Comparison of ENCODE assay signal across 8 mouse cellular contexts in the genomic region with DNA sequence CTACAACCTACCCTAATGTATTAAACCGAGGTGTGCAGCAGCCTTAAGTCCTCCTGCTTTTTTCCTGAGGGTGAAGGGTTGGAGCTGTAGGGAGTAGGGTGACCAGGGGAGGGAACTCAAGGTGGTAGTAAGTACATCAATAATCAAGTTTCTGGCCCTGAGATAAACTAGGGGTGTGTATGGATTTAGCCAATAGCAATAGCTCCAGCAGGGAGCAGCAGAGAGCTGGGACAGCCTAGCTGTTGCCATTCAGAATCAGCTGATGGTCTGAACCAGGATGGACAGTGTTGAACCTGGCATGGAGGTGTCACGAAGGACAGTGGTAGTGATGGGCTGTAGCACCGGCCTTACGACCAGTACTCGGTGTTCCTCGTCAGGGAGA. TPM values are rescaled to one million over a fixed set of nuclear protein-coding genes. Genes with fewer than 3 reads are reported as not detected.
A peak's percentile ranks its signal among the peaks of the same experiment; 100 is the strongest.
DNase-seq lines count a peak whose midpoint lies in the region; ATAC-seq and TF ChIP-seq lines count a peak whose summit lies in the region.

No protein-coding gene starts in this region.

- peak overlapping the region; percentile 89 for H3K27ac ChIP-seq in heart, adult 2 months
- H3K27ac ChIP-seq in intestine, embryonic 14.5 days (ENCODE audit: low read depth), result peak overlapping the region; percentile 70
- peak overlapping the region; percentile 98 for H3K27ac ChIP-seq in midbrain, embryonic 10.5 days (replicated peaks)

- peaks cover 7% of the 10 kb centered on the region; the same call in 1 of the 2 replicates for H3K36me3 ChIP-seq in heart, adult 2 months (ENCODE audit: control insufficient read depth, insufficient read depth, low read length)
- H3K36me3 ChIP-seq in intestine, embryonic 14.5 days (ENCODE audit: control insufficient read depth, insufficient read depth, low read length), result peaks cover 48% of the 10 kb centered on the region
- peaks cover 61% of the 10 kb centered on the region for H3K36me3 ChIP-seq in midbrain, embryonic 10.5 days

- WGBS in heart, adult 2 months, result 36% methylated on average over 6 of the region's 6 CpGs
- 52% methylated on average over 6 of the region's 6 CpGs for WGBS in intestine, embryonic 14.5 days
- WGBS in midbrain, embryonic 10.5 days, result 46% methylated on average over 6 of the region's 6 CpGs

- intact Hi-C loops in heart, adult 2 months (cut with DNase I), result loop anchor here (1.0 to 10.0 kb wide), 3 partner anchors 47 to 460 kb away; a partner anchor contains a TSS
- intact Hi-C loops in heart, postnatal 25 days (cut with DNase I), result loop anchor here (1.0 to 10.0 kb wide), 4 partner anchors 47 to 350 kb away; no protein-coding TSS in a partner anchor
- intact Hi-C loops in left cerebral cortex, postnatal 4 days (cut with DNase I), result loop anchor here (5.0 kb wide), 1 partner anchor 243 kb away; no protein-coding TSS in a partner anchor

- H3K9ac ChIP-seq in heart, adult 2 months (ENCODE audit: low read depth, low read length), result peak overlapping the region; percentile 11; the same call in 1 of the 2 replicates
- H3K9ac ChIP-seq in intestine, embryonic 14.5 days (ENCODE audit: low read length), result no peak overlapping the region

- H3K4me1 ChIP-seq in heart, adult 2 months (ENCODE audit: control insufficient read depth, insufficient read depth, low read length), result peaks cover 14% of the 10 kb centered on the region
- peaks cover 32% of the 10 kb centered on the region for H3K4me1 ChIP-seq in intestine, embryonic 14.5 days (replicated peaks; ENCODE audit: control insufficient read depth, insufficient read depth, low read length)
- H3K4me1 ChIP-seq in midbrain, embryonic 10.5 days, result peaks cover 50% of the 10 kb centered on the region

- no peaks in the 10 kb centered on the region for H3K27me3 ChIP-seq in heart, adult 2 months (ENCODE audit: control insufficient read depth, insufficient read depth, low read length)
- no peaks in the 10 kb centered on the region for H3K27me3 ChIP-seq in intestine, embryonic 14.5 days (replicated peaks; ENCODE audit: control insufficient read depth, insufficient read depth, low read length)
- H3K27me3 ChIP-seq in midbrain, embryonic 10.5 days (ENCODE audit: low read depth, poor library complexity, severe bottlenecking), result no peaks in the 10 kb centered on the region

- ATAC-seq in intestine, embryonic 14.5 days (replicated peaks; ENCODE audit: low FRiP score, low TSS enrichment, low read depth), result no peak

- DNase-seq in heart, adult 2 months, result peak; percentile 82 to 85
- DNase-seq in heart, postnatal 25 days (ENCODE audit: low spot score), result no peak
- peak; percentile 92 to 96 for DNase-seq in cerebellum, postnatal 14 days
- DNase-seq in gastrocnemius, adult 18-20 months (ENCODE audit: low spot score), result peak; percentile 83
- peak; percentile 85 for DNase-seq in intestine, embryonic 14.5 days (ENCODE audit: low spot score)
- DNase-seq in left cerebral cortex, postnatal 4 days, result peak; percentile 87
- peak; percentile 68 for DNase-seq in midbrain, embryonic 10.5 days (ENCODE audit: low spot score)
- DNase-seq in spleen, postnatal 14 days (ENCODE audit: low spot score in 2 of 2), result peak; percentile 58 to 81

- H3K79me2 ChIP-seq in heart, adult 2 months (replicated peaks; ENCODE audit: control insufficient read depth, insufficient read depth, low read length), result no peaks in the 10 kb centered on the region

- TF ChIP-seq CTCF in heart, adult 2 months (IDR thresholded peaks at IDR 0.05), result peak; percentile 91

- H3K4me3 ChIP-seq in heart, adult 2 months, result peak overlapping the region; percentile 53
- H3K4me3 ChIP-seq in intestine, embryonic 14.5 days (ENCODE audit: low read depth, low read length), result 0 out of 2 replicates have a peak overlapping the region, but pooled peaks have one; percentile 24
- H3K4me3 ChIP-seq in midbrain, embryonic 10.5 days, result peak overlapping the region; percentile 42

- peak; percentile 93 for TF ChIP-seq EP300 in heart, adult 2 months (IDR thresholded peaks at IDR 0.05; ENCODE audit: insufficient read depth, low read depth, low read length)

- H3K4me2 ChIP-seq in intestine, embryonic 14.5 days (ENCODE audit: low read length), result peak overlapping the region; percentile 53; the same call in 1 of the 2 replicates

- no peak for TF ChIP-seq POLR2A in heart, adult 2 months (IDR thresholded peaks at IDR 0.05; ENCODE audit: insufficient read depth, low read depth, low read length)

- no peaks in the 10 kb centered on the region for H3K9me3 ChIP-seq in intestine, embryonic 14.5 days (ENCODE audit: control insufficient read depth, low read length)
- no peaks in the 10 kb centered on the region for H3K9me3 ChIP-seq in midbrain, embryonic 10.5 days (replicated peaks)

RNA-seq across cellular contexts. Expression of a gene that starts 0.9 kb away (rescaled TPM):
- total RNA-seq in heart, adult 2 months (2021), result not detected
- 0.50 and 0.62 TPM in 2 replicates for polyA plus RNA-seq in heart, adult 2 months (2012; rRNA removed)
- total RNA-seq in heart, postnatal 25 days (2021), result not detected
- not detected for total RNA-seq in gastrocnemius, adult 18-20 months (2021)
- 0.78 and 0.96 TPM in 2 replicates for polyA plus RNA-seq in intestine, embryonic 14.5 days (2014; fragmentation: Nextera tagmentation; extraction: Ambion mirVana)
- not detected for total RNA-seq in left cerebral cortex, postnatal 4 days (2021)
- 0.26 and 0.29 TPM in 2 replicates for polyA plus RNA-seq in midbrain, embryonic 10.5 days (2016; fragmentation: Nextera tagmentation; extraction: Ambion mirVana)

RNA-seq across cellular contexts. Expression of a gene that starts 2.3 kb away (rescaled TPM):
- 10 to 100 TPM; 13.1 to 14.0 TPM for total RNA-seq in heart, adult 2 months (2021)
- polyA plus RNA-seq in heart, adult 2 months (2012; rRNA removed), result 18.9 and 21.7 TPM in 2 replicates
- total RNA-seq in heart, postnatal 25 days (2021), result 10 to 100 TPM; 12.3 to 13.6 TPM
- total RNA-seq in gastrocnemius, adult 18-20 months (2021), result 10 to 100 TPM; 10.1 to 11.1 TPM
- polyA plus RNA-seq in intestine, embryonic 14.5 days (2014; fragmentation: Nextera tagmentation; extraction: Ambion mirVana), result 55.5 and 60.0 TPM in 2 replicates
- 10 to 100 TPM; 68.7 to 71.8 TPM for total RNA-seq in left cerebral cortex, postnatal 4 days (2021)
- polyA plus RNA-seq in midbrain, embryonic 10.5 days (2016; fragmentation: Nextera tagmentation; extraction: Ambion mirVana), result 66.6 and 72.2 TPM in 2 replicates

RNA-seq across cellular contexts. Expression of a gene that starts 10.5 kb away (rescaled TPM):
- total RNA-seq in heart, adult 2 months (2021), result under 1 TPM; 0.55 to 0.70 TPM
- 2.8 and 3.0 TPM in 2 replicates for polyA plus RNA-seq in heart, adult 2 months (2012; rRNA removed)
- total RNA-seq in heart, postnatal 25 days (2021), result under 1 TPM; 0.68 to 0.98 TPM
- under 1 TPM; 0.16 to 0.21 TPM for total RNA-seq in gastrocnemius, adult 18-20 months (2021)
- 2.2 and 2.4 TPM in 2 replicates for polyA plus RNA-seq in intestine, embryonic 14.5 days (2014; fragmentation: Nextera tagmentation; extraction: Ambion mirVana)
- 1 to 10 TPM; 3.4 to 3.5 TPM for total RNA-seq in left cerebral cortex, postnatal 4 days (2021)
- 2.0 and 3.5 TPM in 2 replicates for polyA plus RNA-seq in midbrain, embryonic 10.5 days (2016; fragmentation: Nextera tagmentation; extraction: Ambion mirVana)

RNA-seq across cellular contexts. Expression of a gene that starts 22.3 kb away (rescaled TPM):
- under 1 TPM; 0.34 to 0.48 TPM for total RNA-seq in heart, adult 2 months (2021)
- polyA plus RNA-seq in heart, adult 2 months (2012; rRNA removed), result 0.59 and 0.61 TPM in 2 replicates
- under 1 TPM; 0.31 to 0.47 TPM for total RNA-seq in heart, postnatal 25 days (2021)
- total RNA-seq in gastrocnemius, adult 18-20 months (2021), result under 1 TPM; 0.28 to 0.41 TPM
- polyA plus RNA-seq in intestine, embryonic 14.5 days (2014; fragmentation: Nextera tagmentation; extraction: Ambion mirVana), result 0.26 TPM in 1 of 2 replicates, not detected in the other
- under 1 TPM in 1 of 2 experiments, not detected in 1; 0.12 TPM for total RNA-seq in left cerebral cortex, postnatal 4 days (2021)
- 0.20 and 0.87 TPM in 2 replicates for polyA plus RNA-seq in midbrain, embryonic 10.5 days (2016; fragmentation: Nextera tagmentation; extraction: Ambion mirVana)

RNA-seq across cellular contexts. Expression of a gene that starts 23.5 kb away (rescaled TPM):
- 10 to 100 TPM; 53.0 to 56.3 TPM for total RNA-seq in heart, adult 2 months (2021)
- polyA plus RNA-seq in heart, adult 2 months (2012; rRNA removed), result 69.3 and 97.8 TPM in 2 replicates
- 10 to 100 TPM; 62.1 to 66.8 TPM for total RNA-seq in heart, postnatal 25 days (2021)
- total RNA-seq in gastrocnemius, adult 18-20 months (2021), result 10 to 100 TPM; 40.3 to 42.7 TPM
- polyA plus RNA-seq in intestine, embryonic 14.5 days (2014; fragmentation: Nextera tagmentation; extraction: Ambion mirVana), result 61.2 and 63.0 TPM in 2 replicates
- 100 to 1,000 TPM; 168 to 174 TPM for total RNA-seq in left cerebral cortex, postnatal 4 days (2021)
- 14.8 and 15.4 TPM in 2 replicates for polyA plus RNA-seq in midbrain, embryonic 10.5 days (2016; fragmentation: Nextera tagmentation; extraction: Ambion mirVana)

Comparison
In these comparisons a context has a peak if more than half of its experiments do, and no peak if none do; other contexts are left out.
1. RNA of a gene that starts 2.3 kb away (total RNA-seq): 68.7 to 71.8 TPM in left cerebral cortex, postnatal 4 days; 13.1 to 14.0 TPM in heart, adult 2 months, 12.3 to 13.6 TPM in heart, postnatal 25 days and 10.1 to 11.1 TPM in gastrocnemius, adult 18-20 months; every median in the first group is over 4 times any median in the second.
2. Peak in every context shown above with its lines, with median percentiles within 50 percentile points of each other: H3K27ac ChIP-seq and H3K4me3 ChIP-seq.